Mouse (Mus musculus): Measurements from ENCODE around the gene Fus. TPM values are rescaled to one million over a fixed set of nuclear protein-coding genes. Genes with fewer than 3 reads are reported as not detected.

Gene Fus
- polyA plus RNA-seq, 1 experiment from 2014 or later, result 62.7 TPM

DNA sequence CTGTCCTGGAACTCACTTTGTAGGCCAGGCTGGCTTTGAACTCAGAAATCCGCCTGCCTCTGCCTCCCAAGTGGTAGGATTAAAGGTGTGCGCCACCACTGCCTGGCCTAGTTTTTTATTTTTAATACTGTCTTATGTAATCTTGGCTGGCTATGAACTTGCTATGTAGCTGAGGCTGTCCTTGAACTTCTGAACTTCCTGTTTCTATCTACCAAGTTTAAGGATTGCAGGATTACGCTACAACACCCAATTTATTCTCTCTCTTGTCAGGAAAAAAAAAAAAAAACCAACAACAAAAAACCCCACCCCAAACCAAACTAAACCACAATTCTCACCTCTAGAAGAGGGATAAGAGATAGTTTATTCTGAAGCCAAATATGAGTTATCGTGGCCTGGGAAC lies 66.4 kb downstream of the Fus start:
- Histone ChIP-seq H3K27ac (replicated peaks; ENCODE audit: low read depth, low read length) (no peak overlapping the region), H3K4me3 (ENCODE audit: low read depth, low read length) (no peak overlapping the region), H3K4me1 (ENCODE audit: control insufficient read depth, insufficient read depth, low read length) (no peaks in the 10 kb centered on the region), H3K4me2 (ENCODE audit: low read depth, severe bottlenecking) (no peak overlapping the region), H3K27me3 (ENCODE audit: control insufficient read depth, insufficient read depth, low read length) (no peaks in the 10 kb centered on the region), H3K9me3 (ENCODE audit: control insufficient read depth, low read length) (no peaks in the 10 kb centered on the region), H3K36me3 (ENCODE audit: control insufficient read depth, insufficient read depth, low read length) (no peaks in the 10 kb centered on the region), H3K9ac (ENCODE audit: low read length) (no peak overlapping the region)
- WGBS, result 90% methylated on average over 4 of the region's 4 CpGs
- ATAC-seq (ENCODE audit: insufficient number of reproducible peaks, low FRiP score, low TSS enrichment, low read depth), result no peak
- no peak for DNase-seq (ENCODE audit: low spot score)

Other genes with a start within 250 kb of the Fus start
- 0.32 and 0.70 TPM in 2 replicates for gene Ctf2, start 235.3 kb upstream of the Fus start, polyA plus RNA-seq (2014; fragmentation: Nextera tagmentation; extraction: Ambion mirVana)
- gene Fbxl19, start 222.9 kb upstream of the Fus start, polyA plus RNA-seq (2014; fragmentation: Nextera tagmentation; extraction: Ambion mirVana), result 9.8 and 10.9 TPM in 2 replicates
- 11.7 and 12.3 TPM in 2 replicates for gene Orai3, start 197.6 kb upstream of the Fus start, polyA plus RNA-seq (2014; fragmentation: Nextera tagmentation; extraction: Ambion mirVana)
- gene Setd1a, start 190.8 kb upstream of the Fus start, polyA plus RNA-seq (2014; fragmentation: Nextera tagmentation; extraction: Ambion mirVana), result 31.5 and 38.0 TPM in 2 replicates
- gene Gm49388, start 181.8 kb upstream of the Fus start, polyA plus RNA-seq (2014; fragmentation: Nextera tagmentation; extraction: Ambion mirVana), result not detected in 2 replicates
- gene Hsd3b7, start 166.9 kb upstream of the Fus start, polyA plus RNA-seq (2014; fragmentation: Nextera tagmentation; extraction: Ambion mirVana), result 7.0 and 8.0 TPM in 2 replicates
- gene Stx4a, start 143.2 kb upstream of the Fus start, polyA plus RNA-seq (2014; fragmentation: Nextera tagmentation; extraction: Ambion mirVana), result 16.0 and 17.3 TPM in 2 replicates
- gene Stx1b, start 142.9 kb upstream of the Fus start, polyA plus RNA-seq (2014; fragmentation: Nextera tagmentation; extraction: Ambion mirVana), result 6.7 and 8.0 TPM in 2 replicates
- 15.8 and 21.2 TPM in 2 replicates for gene Zfp646, start 91.2 kb upstream of the Fus start, polyA plus RNA-seq (2014; fragmentation: Nextera tagmentation; extraction: Ambion mirVana)
- gene Zfp668, start 90.6 kb upstream of the Fus start, polyA plus RNA-seq (2014; fragmentation: Nextera tagmentation; extraction: Ambion mirVana), result 27.7 and 28.9 TPM in 2 replicates
- 0.85 and 0.92 TPM in 2 replicates for gene Prss53, start 76.5 kb upstream of the Fus start, polyA plus RNA-seq (2014; fragmentation: Nextera tagmentation; extraction: Ambion mirVana)
- gene Gm21974, start 72.0 kb upstream of the Fus start, polyA plus RNA-seq (2014; fragmentation: Nextera tagmentation; extraction: Ambion mirVana), result not detected in 2 replicates
- 63.1 and 66.6 TPM in 2 replicates for gene Vkorc1, start 71.8 kb upstream of the Fus start, polyA plus RNA-seq (2014; fragmentation: Nextera tagmentation; extraction: Ambion mirVana)
- gene Bckdk, start 63.4 kb upstream of the Fus start, polyA plus RNA-seq (2014; fragmentation: Nextera tagmentation; extraction: Ambion mirVana), result 124 TPM in 2 replicates
- 48.2 and 53.7 TPM in 2 replicates for gene Kat8, start 54.9 kb upstream of the Fus start, polyA plus RNA-seq (2014; fragmentation: Nextera tagmentation; extraction: Ambion mirVana)
- gene Prss8, start 37.4 kb upstream of the Fus start, polyA plus RNA-seq (2014; fragmentation: Nextera tagmentation; extraction: Ambion mirVana), result 4.0 and 5.0 TPM in 2 replicates
- 11.5 and 13.3 TPM in 2 replicates for gene Prss36, start 20.7 kb upstream of the Fus start, polyA plus RNA-seq (2014; fragmentation: Nextera tagmentation; extraction: Ambion mirVana)
- 6.7 and 6.9 TPM in 2 replicates for gene Pycard, start 26.4 kb downstream of the Fus start, polyA plus RNA-seq (2014; fragmentation: Nextera tagmentation; extraction: Ambion mirVana)
- gene Trim72, start 36.5 kb downstream of the Fus start, polyA plus RNA-seq (2014; fragmentation: Nextera tagmentation; extraction: Ambion mirVana), result 0.10 and 0.20 TPM in 2 replicates
- gene Itgam, start 95.2 kb downstream of the Fus start, polyA plus RNA-seq (2014; fragmentation: Nextera tagmentation; extraction: Ambion mirVana), result 0.18 and 0.28 TPM in 2 replicates
- gene Gm49368, start 95.2 kb downstream of the Fus start, polyA plus RNA-seq (2014; fragmentation: Nextera tagmentation; extraction: Ambion mirVana), result not detected in 2 replicates
- not detected in 2 replicates for gene Itgax, start 162.1 kb downstream of the Fus start, polyA plus RNA-seq (2014; fragmentation: Nextera tagmentation; extraction: Ambion mirVana)
- gene Itgad, start 186.9 kb downstream of the Fus start, polyA plus RNA-seq (2014; fragmentation: Nextera tagmentation; extraction: Ambion mirVana), result 0.16 TPM in 1 of 2 replicates, not detected in the other
- 0.70 and 0.92 TPM in 2 replicates for gene Cox6a2, start 238.9 kb downstream of the Fus start, polyA plus RNA-seq (2014; fragmentation: Nextera tagmentation; extraction: Ambion mirVana)